Mouse (Mus musculus) left cerebral cortex, postnatal 10 days (tissue): ENCODE data around the gene Card14. TPM values are rescaled to one million over a fixed set of nuclear protein-coding genes. Genes with fewer than 3 reads are reported as not detected.
A peak's percentile ranks its signal among the peaks of the same experiment; 100 is the strongest.
"Not testable (repeated sequence)": the region's sequence is repeated elsewhere in the genome, so short reads cannot be mapped to it uniquely, and the experiment has no call there.

Experiments
- DNase-seq, 2 experiments: peaks; one replicate each; pipeline ENCODE4 v3.0.0; 2021 to 2022; ENCODE audit warnings: low spot score in 2 of 2, mixed read lengths in 1 of 2; ENCODE audit errors: extremely low spot score in 1 of 2
- intact Hi-C: fragments of 180-260 bp; cut with DNase I; formaldehyde crosslinking; loops from one replicate; pipeline ENCODE4 v1.15.1; 2025
- total RNA-seq, 2 experiments: library from RNA; stranded (reverse); gene quantifications; 2 replicates each; pipeline ENCODE4 v1.2.3; 2021

Card14 gene
- under 1 TPM; 0.32 to 0.34 TPM for total RNA-seq

DNA sequence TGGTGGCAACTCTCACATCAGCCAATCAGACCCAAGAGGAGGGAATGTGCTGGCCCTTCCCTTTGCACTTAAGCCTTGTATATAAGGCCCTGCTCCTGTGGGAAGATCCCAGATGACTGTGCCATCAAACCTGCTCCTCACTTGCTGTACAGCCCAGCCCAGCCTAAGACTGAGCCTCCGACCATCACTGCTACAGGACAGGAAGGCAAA lies at the start of gene Card14:
Gene Card14 (plus strand): TSS at position 111 of the 210 bp plus-strand sequence.
- intact Hi-C loops = no loop called here
- DNase-seq = no peak

DNA sequence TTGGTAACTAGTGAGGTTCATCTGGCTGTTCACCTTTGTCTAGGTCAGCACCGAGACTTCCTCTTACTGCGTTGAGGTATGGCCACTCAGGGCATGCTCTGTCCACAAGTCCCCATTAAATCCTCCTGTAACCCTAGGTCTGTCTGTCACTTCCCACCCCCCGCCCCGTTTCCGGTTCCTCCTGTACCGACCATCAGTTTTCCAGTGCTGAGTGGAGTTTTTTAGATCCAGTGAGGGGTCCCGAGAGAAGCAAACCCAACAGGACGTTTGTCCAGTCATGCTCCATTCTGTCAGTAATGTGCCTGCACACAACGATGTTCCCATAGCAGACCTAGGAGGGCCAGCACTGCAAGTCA lies 49.4 kb upstream of the Card14 start:
- DNase-seq = no peak
- intact Hi-C loops = no loop called here

DNA sequence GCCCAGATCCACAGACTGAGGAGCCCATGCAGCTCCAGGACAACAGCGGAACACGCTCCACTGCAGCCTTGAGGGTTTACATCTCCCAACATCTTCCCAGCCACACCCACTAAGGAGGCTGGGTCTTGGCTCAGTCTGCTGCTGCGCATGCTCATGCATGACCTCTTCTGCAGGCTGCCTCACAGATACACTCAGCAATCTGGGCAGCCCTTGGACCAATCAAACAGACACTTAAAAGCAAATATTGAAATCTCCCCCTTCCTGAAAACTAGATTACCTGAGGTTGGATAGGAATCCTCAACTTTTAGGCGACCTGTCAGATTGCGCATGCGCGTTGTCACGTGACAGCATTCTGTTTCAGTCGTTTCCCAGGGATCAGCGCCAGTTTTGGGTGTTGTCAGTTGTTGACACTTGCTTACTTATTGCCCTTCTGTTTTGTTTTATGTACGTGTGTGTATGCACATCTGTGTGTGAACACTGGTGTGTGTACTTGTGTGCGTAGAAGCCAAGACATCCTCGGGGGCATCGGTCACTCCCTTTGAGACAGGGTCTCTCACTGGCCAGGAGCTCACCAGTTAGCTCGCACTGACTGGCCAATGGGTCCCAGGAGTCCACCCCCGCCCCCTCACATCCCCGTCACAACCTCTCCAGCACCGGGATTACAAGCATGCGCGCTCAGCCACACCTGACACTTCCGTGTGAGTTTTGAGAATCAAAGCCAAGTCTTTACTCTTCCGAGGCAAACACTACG lies 48.8 kb upstream of the Card14 start:
- intact Hi-C loops = no loop called here
- DNase-seq = peak; percentile 53 to 77

DNA sequence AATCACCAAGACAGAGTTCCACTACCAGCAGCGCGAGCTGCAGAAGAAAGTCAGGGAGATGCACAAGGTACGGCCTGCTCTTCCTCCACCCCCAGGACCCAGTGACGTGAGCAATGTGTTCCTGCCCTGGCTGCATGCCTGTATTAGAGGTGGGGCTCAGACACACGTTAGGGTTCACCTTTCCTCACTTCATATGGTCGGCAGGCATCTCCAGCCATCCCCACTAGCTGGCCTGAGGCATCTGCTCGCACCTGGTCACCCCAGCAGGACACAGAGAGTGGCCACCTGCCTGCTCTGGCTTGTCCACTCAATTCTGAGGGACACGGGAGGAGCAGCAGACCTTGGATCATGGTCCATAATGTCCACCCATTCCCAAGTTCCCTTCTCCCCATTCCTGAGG lies 47.6 kb upstream of the Card14 start:
- DNase-seq = no peak
- intact Hi-C loops = no loop called here

DNA sequence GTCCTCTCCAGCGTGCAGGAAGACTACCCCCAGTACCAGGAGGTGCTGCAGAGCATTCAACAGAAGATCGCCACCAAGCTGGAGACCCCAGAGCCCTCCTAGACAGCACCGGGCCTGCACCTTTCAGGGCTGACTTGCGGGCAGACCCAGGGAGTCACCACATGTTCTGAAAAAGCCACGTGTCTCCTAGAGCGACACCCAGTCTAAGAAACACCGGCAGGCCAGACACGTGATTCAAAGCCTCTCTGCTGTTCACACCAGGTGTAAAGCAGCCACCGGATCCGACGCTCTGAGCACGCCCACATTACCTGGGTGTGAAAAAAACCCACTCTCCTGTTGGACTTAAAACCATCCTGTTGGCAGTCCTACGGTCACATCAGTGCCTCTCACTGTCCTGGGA lies 43.2 kb upstream of the Card14 start:
- no peak for DNase-seq
- intact Hi-C loops = no loop called here

DNA sequence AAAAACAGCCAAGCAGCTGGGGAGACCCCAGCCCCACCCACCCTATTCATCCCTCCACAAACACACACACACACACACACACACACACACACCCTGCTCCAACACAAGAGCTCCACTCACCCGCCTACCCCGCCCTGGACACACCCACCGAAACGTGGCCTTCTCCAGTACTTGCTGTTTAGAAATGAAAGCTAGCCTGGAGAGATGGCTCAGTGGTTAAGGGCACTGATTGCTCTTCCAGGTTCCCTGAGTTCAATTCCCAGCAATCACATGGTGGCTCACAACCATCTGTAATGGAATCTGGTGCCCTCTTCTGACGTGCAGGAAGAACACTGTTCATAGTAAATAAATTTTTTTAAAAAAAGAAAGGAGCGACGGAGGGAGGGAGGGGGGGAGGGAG lies 41.8 kb upstream of the Card14 start:
- intact Hi-C loops = no loop called here
- DNase-seq = no peak

DNA sequence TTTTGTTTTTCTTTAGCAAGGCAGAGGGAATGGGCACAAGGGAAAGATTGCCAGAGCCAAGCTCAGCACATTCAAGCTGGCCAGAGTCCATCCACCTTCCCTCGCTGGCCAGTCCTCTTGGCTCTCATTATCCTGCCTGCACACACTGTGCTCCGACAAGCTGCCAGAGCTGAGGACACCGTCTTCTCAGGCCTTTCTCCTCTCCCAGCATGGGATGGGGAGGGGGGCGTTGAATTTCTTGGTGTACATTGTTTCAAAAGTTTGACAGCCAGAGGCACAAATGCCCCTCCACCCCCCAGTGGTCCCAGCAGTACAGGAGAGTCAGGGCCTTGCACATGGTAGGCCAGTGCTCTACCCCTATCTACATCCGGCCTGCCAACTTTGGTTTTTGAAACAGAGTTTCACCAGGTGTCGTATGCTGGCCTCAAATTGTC lies 40.3 kb upstream of the Card14 start:
- intact Hi-C loops = no loop called here
- DNase-seq = peak in 1 of 2 experiments; percentile 56

DNA sequence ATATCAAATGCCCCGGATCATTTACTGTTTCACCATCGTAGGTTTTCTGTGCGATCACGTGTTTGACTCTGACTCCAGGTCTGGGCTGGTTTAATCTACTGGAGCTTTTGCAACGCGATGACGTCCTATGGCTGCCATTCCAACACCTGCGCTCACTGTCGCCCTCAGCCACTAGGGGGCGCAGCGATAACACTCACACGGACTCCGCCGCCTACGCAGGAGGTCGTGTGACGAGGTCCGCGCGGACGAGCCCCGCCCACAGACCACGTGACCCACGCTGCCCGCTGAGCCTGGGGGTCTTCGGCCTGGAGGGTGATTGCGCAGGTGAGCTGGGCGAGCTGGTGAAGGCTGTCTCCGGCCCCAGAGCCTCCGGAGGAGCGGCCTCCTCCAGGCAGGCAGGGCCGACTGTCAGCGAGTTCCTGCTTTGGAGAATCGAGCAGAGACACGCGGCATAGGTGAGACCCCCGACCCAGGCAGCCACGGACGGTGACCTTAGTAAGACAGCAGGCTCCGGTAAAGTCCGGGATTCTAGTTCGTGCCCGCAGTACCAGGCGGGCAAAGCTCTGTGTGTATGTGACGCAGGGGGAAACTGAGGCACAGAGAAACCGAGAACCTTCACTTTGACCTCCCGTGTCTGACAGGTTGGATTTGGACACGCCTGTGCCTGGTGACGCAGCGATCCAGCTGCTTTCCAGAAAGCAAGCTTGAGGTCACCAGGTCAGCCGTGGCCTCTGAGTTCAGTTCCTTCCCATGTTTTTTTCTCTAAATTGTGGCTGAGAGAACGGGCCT lies 39.6 kb upstream of the Card14 start, which contains the start of gene Gaa:
Gene Gaa (plus strand): TSS at position 120 of the 789 bp plus-strand sequence.
- peak; percentile 91 to 97 for DNase-seq
- intact Hi-C loops = no loop called here

DNA sequence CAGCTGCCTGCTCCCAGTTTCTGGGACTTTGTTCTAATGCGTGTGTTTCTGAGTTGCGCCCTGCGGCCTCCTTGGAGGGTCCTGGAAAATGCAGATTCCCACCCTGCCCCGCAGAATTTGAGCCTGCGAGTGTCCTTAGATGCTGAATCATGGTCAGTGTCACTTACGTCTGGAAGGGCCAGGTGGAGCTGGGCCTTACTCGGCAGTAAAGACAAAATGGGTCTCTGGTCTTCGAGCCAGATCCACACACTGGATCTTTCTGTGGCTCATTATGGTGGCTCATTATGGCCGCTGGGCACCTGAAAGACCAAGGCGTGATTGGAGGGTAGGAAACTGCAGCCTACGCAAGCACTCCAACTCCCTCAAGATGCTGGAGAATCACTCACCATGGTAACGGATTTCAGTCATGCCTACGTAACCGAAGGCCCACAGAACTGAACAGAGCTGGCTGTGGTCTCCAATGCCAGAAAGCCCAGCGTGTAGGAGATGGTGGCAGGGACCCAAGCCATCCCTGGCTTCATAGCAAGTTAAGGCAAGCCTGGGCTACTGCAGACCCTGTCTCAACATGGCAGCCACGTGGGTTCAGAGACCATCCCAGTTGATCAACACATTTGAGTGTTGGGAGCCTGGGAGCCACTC lies 38.9 kb upstream of the Card14 start:
- DNase-seq = peak; percentile 57 to 66
- intact Hi-C loops = no loop called here

DNA sequence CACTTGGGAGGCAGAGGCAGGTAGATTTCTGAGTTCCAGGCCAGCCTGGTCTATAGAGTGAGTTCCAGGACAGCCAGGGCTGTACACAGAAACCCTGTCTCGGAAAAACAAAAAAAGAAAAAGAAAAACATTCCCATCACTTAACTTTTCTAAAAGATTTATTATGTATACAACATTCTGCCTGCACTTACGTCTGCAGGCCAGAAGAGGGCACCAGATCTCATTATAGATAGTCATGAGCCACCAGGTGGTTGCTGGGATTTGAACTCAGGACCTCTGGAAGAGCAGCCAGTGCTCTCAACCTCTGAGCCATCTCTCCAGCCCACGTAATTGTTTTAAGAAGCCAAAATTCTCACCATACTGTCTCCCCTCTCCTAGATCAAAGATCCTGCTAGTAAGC lies 35.1 kb upstream of the Card14 start:
- intact Hi-C loops = not testable (repeated sequence)

DNA sequence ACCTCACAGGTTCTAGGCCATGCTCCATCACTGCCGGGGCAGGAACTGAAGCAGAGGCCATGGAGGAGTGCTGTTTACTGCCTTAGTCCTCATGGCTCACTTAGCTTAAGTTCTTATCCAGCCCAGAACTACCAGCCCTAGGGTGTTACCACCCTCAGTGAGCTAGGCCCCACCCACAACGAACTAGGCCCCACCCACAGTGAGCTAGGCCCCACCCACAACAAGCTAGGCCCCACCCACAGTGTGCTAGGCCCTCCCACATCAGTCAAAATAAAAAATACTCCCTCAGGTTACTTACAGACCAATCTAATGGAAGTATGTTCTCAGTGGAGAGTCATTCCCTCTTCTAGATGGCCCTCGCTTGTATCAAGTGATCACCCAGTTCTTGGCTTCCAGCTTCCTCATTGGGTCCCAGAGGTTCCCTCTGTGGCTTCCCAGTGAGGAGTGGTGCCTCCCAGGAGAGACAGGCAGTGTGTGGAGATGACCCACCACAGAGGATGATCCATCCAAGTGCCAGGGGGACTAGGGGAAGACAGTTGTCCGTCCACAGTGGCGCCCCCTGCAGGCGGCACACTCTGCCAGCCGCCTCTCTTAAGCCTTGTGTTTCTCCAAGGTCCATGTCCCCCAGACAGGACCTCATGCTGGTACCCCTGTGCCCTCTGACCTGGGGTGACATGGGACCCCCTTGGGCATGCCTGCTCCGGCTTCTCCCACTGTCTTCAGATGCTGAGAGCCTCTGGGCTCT lies 34.2 kb upstream of the Card14 start:
- intact Hi-C loops = no loop called here

More for the DNA sequence above, 35.1 kb upstream of the Card14 start:
- not testable (repeated sequence) for DNase-seq

DNA sequence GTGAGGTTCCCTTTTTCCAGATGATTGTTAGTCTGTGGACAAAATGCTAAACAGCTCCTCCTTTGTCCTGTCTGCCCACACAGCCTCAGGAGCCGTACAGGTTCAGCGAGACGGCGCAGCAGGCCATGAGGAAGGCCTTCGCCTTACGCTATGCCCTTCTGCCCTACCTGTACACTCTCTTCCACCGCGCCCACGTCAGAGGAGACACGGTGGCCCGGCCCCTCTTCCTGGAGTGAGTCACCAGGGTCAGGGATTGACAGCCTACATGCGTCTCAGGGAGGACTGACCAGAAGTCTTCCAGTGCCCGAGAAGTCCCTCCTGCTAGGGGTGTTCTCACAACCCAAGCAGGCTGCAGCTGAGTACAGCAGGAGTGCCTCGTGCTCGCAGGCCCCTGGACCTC lies 26.5 kb upstream of the Card14 start:
- no peak for DNase-seq
- intact Hi-C loops = no loop called here

More for the DNA sequence above, 34.2 kb upstream of the Card14 start:
- no peak for DNase-seq

DNA sequence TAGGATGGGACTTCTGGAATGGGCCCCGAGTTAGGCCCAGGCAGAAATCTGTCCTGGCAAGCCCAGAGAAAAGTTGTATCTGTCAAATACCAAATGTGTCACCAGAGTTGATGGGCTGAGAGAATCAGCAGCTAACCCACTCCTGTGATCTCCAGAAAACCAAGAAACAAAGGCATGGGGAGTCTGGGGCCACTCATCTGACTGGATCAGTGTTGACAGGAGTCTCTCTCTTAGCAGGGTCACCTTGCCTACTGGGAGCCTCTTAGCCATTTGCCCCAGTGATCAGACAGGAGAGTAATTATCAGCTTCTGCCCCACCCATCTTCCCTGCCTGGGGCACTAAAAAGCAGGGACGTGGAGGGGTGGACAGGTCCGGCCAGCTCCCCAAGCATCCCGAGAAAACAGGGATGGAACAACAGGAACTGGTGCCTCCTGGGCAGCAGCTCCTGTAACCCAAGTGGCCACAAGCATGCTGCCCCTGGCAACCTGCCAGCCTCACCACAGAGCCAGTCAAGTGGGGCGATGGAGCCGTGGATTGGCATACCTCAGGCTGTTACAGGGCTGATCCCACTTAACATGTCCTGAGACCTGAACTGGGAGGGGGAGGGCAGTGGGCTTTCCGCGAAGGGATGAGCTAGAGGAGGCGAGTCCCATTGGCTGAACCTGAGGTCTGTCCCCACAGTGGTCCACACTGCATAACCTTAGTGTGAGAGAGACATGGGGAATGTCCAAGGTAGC lies 21.6 kb upstream of the Card14 start:
- peak in 1 of 2 experiments; percentile 55 for DNase-seq

DNA sequence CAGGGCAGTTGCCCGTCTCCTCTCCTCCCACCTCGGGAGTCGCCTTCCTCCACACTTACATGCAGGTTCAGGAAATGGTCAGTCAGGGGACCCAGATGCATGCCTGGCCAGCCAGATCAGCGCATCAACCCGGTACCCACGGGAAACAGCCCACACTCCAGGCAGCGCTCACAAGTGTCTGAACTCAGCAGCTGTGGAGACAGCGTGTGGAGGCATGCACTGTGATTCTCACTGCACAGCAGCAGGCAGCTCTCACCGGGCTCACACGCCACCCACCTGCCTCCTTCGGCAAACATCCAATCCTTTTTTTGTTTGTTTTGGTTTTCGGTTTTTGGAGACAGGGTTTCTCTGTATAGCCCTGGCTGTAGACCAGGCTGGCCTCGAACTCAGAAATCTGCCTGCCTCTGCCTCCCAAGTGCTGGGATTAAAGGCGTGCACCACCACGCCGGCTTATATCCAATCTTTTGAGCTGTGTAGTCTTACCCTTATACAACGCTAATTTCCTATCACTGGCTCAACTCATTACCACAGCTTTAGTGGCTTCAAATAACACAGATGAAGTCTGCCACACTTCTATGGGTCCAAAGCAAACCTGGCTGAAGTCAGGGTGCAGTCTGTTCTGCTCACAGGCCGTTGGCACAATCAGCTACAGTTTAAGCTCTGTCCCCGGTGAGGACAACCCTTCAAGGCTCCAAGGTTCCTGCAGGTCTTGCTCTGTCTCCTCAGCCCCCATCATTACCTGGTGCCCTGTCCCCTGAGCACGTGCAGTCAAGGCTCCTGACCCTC lies 20.2 kb upstream of the Card14 start:
- intact Hi-C loops = no loop called here
- no peak for DNase-seq

More for the DNA sequence above, 21.6 kb upstream of the Card14 start:
- intact Hi-C loops = no loop called here

DNA sequence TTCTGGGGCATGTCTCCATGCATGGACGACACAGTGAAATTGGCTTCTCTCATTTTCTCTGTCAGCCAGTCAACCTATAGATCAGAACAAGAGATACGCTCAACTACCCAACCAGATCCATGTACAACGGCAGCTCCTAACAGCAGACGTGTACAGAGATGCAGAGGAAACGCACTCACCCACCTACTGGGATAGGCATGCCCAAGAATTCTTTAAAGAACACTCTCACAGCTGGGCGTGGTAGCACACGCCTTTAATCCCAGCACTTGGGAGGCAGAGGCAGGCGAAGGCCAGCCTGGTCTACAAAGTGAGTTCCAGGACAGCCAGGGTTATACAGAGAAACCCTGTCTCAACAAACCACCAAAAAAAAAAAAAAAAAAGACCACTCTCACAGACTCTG lies 14.7 kb upstream of the Card14 start:
- intact Hi-C loops, DNase-seq: not testable (repeated sequence)

DNA sequence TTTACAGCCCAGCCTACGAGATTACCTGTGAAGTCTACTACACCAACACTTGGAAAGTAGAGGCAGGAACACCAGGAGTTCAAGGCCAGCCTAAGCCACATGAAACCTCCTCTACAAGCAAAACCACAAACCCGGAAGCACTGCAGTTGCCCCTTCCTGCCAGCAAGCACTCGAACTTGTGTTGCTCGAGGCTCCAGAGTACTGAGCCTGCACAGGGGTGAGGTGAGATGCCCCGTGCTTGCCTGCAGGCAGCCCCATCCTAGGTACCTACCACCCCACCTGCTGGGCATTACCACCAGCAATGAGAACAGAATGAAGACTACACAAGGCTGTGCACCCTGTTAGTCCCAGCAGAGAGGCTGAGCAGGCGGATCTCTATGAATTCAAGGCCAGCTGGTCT lies 9.6 kb upstream of the Card14 start:
- DNase-seq = no peak
- intact Hi-C loops = no loop called here

DNA sequence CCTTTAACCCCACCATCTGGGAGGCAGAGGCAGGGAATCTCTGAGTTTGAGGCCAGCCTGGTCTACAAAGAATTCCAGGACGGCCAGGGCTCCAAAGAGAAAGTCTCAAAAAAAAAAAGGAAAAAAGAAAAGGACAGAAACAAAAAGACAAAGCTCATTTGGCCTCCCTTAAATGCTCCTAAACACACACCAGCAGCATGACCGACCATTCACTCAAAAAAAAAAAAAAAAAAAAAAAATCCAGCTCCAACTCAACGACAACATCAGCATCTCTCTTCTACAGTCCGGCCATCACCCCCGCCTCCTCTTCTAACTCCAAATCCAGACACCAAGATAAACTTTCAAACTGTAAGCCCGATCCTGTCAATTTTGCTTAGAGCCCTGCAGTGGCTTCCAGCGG lies 8.7 kb upstream of the Card14 start:
- intact Hi-C loops = no loop called here
- DNase-seq = no peak
